Mouse (Mus musculus) lung, postnatal 0 days (tissue): ENCODE measurements around the gene Serf1. TPM values are rescaled to one million over a fixed set of nuclear protein-coding genes. Genes with fewer than 3 reads are reported as not detected.
"Not testable (repeated sequence)": the region's sequence is repeated elsewhere in the genome, so short reads cannot be mapped to it uniquely, and the experiment has no call there.

Experiments used
- ATAC-seq: fragments of 200-750 bp; cut with Nextera tagmentation; 2 replicates; pipeline ENCODE4 v1.8.0; 2017; ENCODE audit warnings: moderate library complexity
- DNase-seq: peaks from one replicate; pipeline ENCODE4 v3.0.0-alpha.2; 2016; ENCODE audit warnings: low spot score
- H3K27ac ChIP-seq: fragments of 300-500 bp; sonication (generic); 2 replicates; pipeline ENCODE4 v1.5.1; 2014; ENCODE audit warnings: antibody characterized with exemption, mild to moderate bottlenecking, low read length, mixed read lengths
- H3K27me3 ChIP-seq: fragments of 300-500 bp; sonication (generic); replicated peaks from 2 replicates; pipeline ENCODE4 v1.6.1; 2014; ENCODE audit warnings: low read length, mixed read lengths; ENCODE audit not compliant: insufficient read depth
- H3K36me3 ChIP-seq: fragments of 300-500 bp; sonication (generic); 2 replicates; pipeline ENCODE4 v1.6.1; 2014; ENCODE audit warnings: low read length, mixed read lengths; ENCODE audit not compliant: insufficient read depth
- H3K4me1 ChIP-seq: fragments of 300-500 bp; sonication (generic); 2 replicates; pipeline ENCODE4 v1.6.1; 2014; ENCODE audit warnings: antibody characterized with exemption, low read depth, low read length, mixed read lengths; ENCODE audit not compliant: insufficient read depth
- H3K4me2 ChIP-seq: fragments of 300-500 bp; sonication (generic); replicated peaks from 2 replicates; pipeline ENCODE4 v1.6.1; 2014; ENCODE audit warnings: low read depth, mild to moderate bottlenecking, low read length, moderate library complexity, mixed read lengths
- H3K4me3 ChIP-seq: fragments of 300-500 bp; sonication (generic); 2 replicates; pipeline ENCODE4 v1.5.1; 2014; ENCODE audit warnings: low read depth, low read length
- H3K9ac ChIP-seq: fragments of 300-500 bp; sonication (generic); replicated peaks from 2 replicates; pipeline ENCODE4 v1.6.1; 2014; ENCODE audit warnings: low read depth, mild to moderate bottlenecking
- H3K9me3 ChIP-seq: fragments of 300-500 bp; sonication (generic); 2 replicates; pipeline ENCODE4 v1.6.1; 2016; ENCODE audit warnings: low read length, mixed read lengths
- CTCF ChIP-seq: IDR thresholded peaks from 2 replicates; pipeline ENCODE4 v1.5.1; 2016; ENCODE audit warnings: antibody characterized with exemption, mild to moderate bottlenecking
- EP300 ChIP-seq: IDR thresholded peaks from 2 replicates; pipeline ENCODE4 v1.6.1; 2016; ENCODE audit warnings: antibody characterized with exemption, mild to moderate bottlenecking, control low read depth
- WGBS: fragments of 180-500 bp; shearing (Covaris S2); extraction: QIAGEN DNeasy Blood & Tissue Kit; methylation state at CpG from one replicate; pipeline ENCODE4 v1.1.7; 2014; 5-methylcytosine and 5-hydroxymethylcytosine counted together
- polyA plus RNA-seq: library from polyadenylated mRNA; unstranded; fragments of >200 nt; fragmentation: Nextera tagmentation; extraction: Ambion mirVana; gene quantifications from 2 replicates; pipeline ENCODE4 v1.2.1, GENCODE M21; 2015

Gene Serf1
- polyA plus RNA-seq, 1 experiment from 2014 or later = 61.6 TPM

DNA sequence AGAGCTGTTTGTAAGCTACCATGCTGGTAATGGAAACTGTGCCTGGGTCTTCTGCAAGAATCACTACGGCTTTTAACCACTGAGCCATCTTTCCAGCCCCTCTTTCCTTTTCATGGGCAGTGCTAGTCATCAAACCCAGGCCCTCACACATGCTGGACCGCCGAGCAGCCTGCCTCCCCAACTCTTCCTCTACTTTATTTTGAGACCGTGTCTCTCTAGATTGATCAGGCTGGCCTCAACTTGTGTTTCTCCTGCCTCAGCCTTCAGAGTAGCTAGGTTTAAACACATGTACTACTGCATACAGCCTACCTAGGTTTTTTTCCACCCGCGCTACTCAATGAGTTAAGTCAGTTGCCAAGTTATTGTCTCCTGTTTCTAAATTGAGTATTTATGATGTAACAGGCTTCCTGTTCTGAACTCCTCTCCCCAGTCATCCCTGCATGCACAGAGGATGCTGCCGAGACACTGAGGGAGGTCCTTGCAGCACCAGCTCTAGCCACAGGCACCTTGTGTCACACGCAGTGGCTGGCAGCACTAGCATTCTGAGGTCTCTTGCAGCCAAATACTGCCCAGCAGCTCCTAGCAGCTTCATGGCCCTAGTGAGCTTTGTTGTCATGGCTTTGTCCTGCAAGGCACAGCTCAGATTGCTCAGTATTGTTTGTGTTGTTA, 34.0 kb downstream of the Serf1 start:
- Histone ChIP-seq H3K4me3 (no peak overlapping the region), H3K27me3 (no peaks in the 10 kb centered on the region), H3K4me1 (no peaks in the 10 kb centered on the region), H3K9me3 (no peaks in the 10 kb centered on the region), H3K27ac (no peak overlapping the region), H3K4me2 (no peak overlapping the region), H3K36me3 (peaks cover 12% of the 10 kb centered on the region; the same call in 1 of the 2 replicates), H3K9ac (no peak overlapping the region)
- no peak for ATAC-seq
- TF ChIP-seq CTCF (no peak), EP300 (no peak)
- WGBS = 72% methylated on average over 8 of the region's 8 CpGs
- peak; percentile 5 for DNase-seq

DNA sequence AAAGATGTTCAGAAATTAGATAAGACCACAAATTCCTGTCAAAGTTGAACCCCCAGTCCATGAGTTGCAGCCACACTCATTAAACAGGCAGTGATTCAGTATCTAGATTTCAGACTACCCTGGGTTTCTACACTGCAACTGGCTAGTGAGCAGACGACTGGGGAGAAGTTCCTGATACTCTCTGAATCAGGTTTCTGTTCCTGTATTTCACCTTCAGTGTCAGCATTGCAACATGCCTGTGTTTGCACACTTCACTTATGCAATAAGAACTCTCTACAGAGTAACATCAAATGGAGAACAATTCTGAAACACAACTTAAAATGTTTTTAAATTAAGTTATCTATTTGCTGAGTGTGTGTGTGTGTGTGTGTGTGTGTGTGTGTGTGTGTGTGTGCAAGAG, 44.8 kb downstream of the Serf1 start:
- Histone ChIP-seq H3K4me3 (no peak overlapping the region), H3K27ac (no peak overlapping the region), H3K9me3 (no peaks in the 10 kb centered on the region), H3K36me3 (no peaks in the 10 kb centered on the region), H3K9ac (no peak overlapping the region), H3K4me1 (no peaks in the 10 kb centered on the region), H3K4me2 (no peak overlapping the region), H3K27me3 (no peaks in the 10 kb centered on the region)
- ATAC-seq (peak; percentile 40), DNase-seq (peak; percentile 39)
- WGBS = 41% methylated on average over 1 of the region's 1 CpGs
- TF ChIP-seq CTCF (no peak), EP300 (no peak)

DNA sequence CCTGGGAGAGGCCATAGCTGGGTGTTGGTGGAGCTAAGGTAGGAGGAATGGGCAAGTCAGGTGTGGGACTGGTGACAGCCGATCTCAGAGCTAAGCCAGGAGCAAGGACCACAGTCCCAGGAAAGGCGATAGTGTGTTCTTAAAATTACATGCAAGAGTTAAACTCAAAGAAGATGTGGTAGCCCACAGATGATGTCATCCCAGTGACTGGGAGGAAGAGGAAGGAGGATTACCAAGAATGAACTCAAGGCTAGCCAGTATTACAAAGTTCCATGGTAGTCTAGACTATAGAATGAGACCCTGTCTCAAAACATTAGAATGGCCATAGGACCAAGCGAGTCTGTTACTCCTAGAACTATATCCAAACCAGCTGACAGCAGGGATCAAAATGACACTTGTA, 48.8 kb downstream of the Serf1 start:
- Histone ChIP-seq H3K9ac (no peak overlapping the region), H3K4me2 (no peak overlapping the region), H3K4me3 (no peak overlapping the region), H3K36me3 (no peaks in the 10 kb centered on the region), H3K4me1 (no peaks in the 10 kb centered on the region), H3K27me3 (no peaks in the 10 kb centered on the region), H3K27ac (no peak overlapping the region), H3K9me3 (no peaks in the 10 kb centered on the region)
- ATAC-seq = no peak
- 85% methylated on average over 3 of the region's 3 CpGs for WGBS
- DNase-seq = no peak
- no peak for TF ChIP-seq EP300
- TF ChIP-seq CTCF = no peak

GRCm38 (mm10) chr13:100161171-100161870, 53.5 kb downstream of the Serf1 start:
- not testable (repeated sequence) for ATAC-seq, H3K9ac ChIP-seq, H3K27me3 ChIP-seq, H3K4me2 ChIP-seq, H3K36me3 ChIP-seq, H3K4me1 ChIP-seq, H3K27ac ChIP-seq, H3K9me3 ChIP-seq, DNase-seq, H3K4me3 ChIP-seq
- 73% methylated on average over 11 of the region's 11 CpGs for WGBS

DNA sequence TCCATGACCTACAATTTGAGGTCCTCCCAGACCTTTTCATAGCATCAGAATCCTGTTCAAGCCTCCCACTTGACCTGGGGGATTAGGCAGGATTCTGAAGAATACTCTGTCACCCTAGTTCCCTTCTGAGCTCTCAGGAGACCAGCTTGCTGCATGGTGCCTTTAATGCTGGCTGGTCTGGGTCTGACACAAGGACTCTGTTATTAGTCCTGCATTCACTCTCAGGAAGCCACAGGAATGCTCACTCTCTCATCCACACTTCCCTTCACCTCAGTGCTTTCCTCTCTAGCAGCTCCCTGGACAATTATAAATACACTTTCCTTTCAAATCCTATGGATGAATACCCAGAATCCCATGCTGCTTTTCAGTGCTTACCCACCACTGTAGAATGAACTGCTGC, 54.7 kb downstream of the Serf1 start:
- H3K27me3 ChIP-seq, H3K4me1 ChIP-seq, H3K9ac ChIP-seq, ATAC-seq, DNase-seq, H3K9me3 ChIP-seq, H3K4me3 ChIP-seq, H3K27ac ChIP-seq, H3K4me2 ChIP-seq, H3K36me3 ChIP-seq: not testable (repeated sequence)

Other genes starting within 250 kb of the Serf1 start
- gene Cartpt, start 206.9 kb upstream of the Serf1 start, polyA plus RNA-seq = 0.27 and 0.64 TPM in 2 replicates
- 23.2 and 23.9 TPM in 2 replicates for gene Mccc2, start 92.4 kb upstream of the Serf1 start, polyA plus RNA-seq
- gene Bdp1, start 3.9 kb upstream of the Serf1 start, polyA plus RNA-seq = 22.5 and 30.7 TPM in 2 replicates
- 20.5 and 23.0 TPM in 2 replicates for gene Smn1, start 16.8 kb downstream of the Serf1 start, polyA plus RNA-seq
- 0.84 and 1.3 TPM in 2 replicates for gene Naip2, start 94.1 kb downstream of the Serf1 start, polyA plus RNA-seq
- gene Naip5, start 138.3 kb downstream of the Serf1 start, polyA plus RNA-seq = 0.67 and 0.81 TPM in 2 replicates
- gene Naip6, start 209.7 kb downstream of the Serf1 start, polyA plus RNA-seq = 0.19 and 0.38 TPM in 2 replicates